ENCODE assay signal across 16 mouse cellular contexts in genomic region chr2:28407796-28408195, GRCm38 (mm10). TPM values are rescaled to one million over a fixed set of nuclear protein-coding genes. Genes with fewer than 3 reads are reported as not detected.
DNase-seq lines count a peak whose midpoint lies in the region.
"Had no signal": no experiment of that assay in that cellular context is flagged by ENCODE, and none has a peak within 500 bp of the region (broad histone marks: within the 10 kb centered on the region; RNA-seq: fewer than 3 reads in every experiment).

No protein-coding gene starts in this region.

- DNase-seq in adrenal gland, adult 2 months, result peak; percentile 26
- no peak for DNase-seq in adrenal gland, postnatal 14 days
- peak; percentile 2 for DNase-seq in cerebellum, adult 9-11 months
- DNase-seq in cerebellum, adult 9-10 months, result no peak
- DNase-seq in ovary, adult 18-20 months (ENCODE audit: low spot score), result peak; percentile 55
- DNase-seq in ovary, postnatal 14 days (ENCODE audit: low spot score), result no peak
- DNase-seq: adrenal gland, postnatal 25 days; B cell, adult 2 months; cerebellum, adult 11-12 months; cerebellum, adult 2 months; cerebellum, postnatal 10 days; cerebellum, postnatal 25 days; forebrain, postnatal 0 days had no signal

RNA-seq across cellular contexts. Expression of gene Ppp1r26, which starts 38.8 kb away (rescaled TPM):
- 1 to 10 TPM; 3.7 to 7.7 TPM for total RNA-seq in adrenal gland, adult 2 months (2021)
- 2.9 and 3.5 TPM in 2 replicates for polyA plus RNA-seq in adrenal gland, adult 2 months (2012; rRNA removed)
- total RNA-seq in adrenal gland, postnatal 14 days (2021), result 5.4 and 5.9 TPM in 2 replicates
- total RNA-seq: CH12.LX had no signal
- polyA plus RNA-seq: CD4-positive, CD25-positive, alpha-beta regulatory T cell, adult 4 months; G1E had no signal

RNA-seq across cellular contexts. Expression of gene 1700007K13Rik, which starts 58.3 kb away (rescaled TPM):
- 1 to 10 TPM in 1 of 2 experiments, under 1 TPM in 1; 0.76 to 1.5 TPM for total RNA-seq in adrenal gland, adult 2 months (2021)
- not detected in 2 replicates for polyA plus RNA-seq in adrenal gland, adult 2 months (2012; rRNA removed)
- 0.93 TPM in 1 of 2 replicates, not detected in the other for total RNA-seq in adrenal gland, postnatal 14 days (2021)
- total RNA-seq: G1E had no signal
- polyA plus RNA-seq: CD4-positive, CD25-positive, alpha-beta regulatory T cell, adult 4 months had no signal

Comparison
In these comparisons a context has a peak if more than half of its experiments do, and no peak if none do; other contexts are left out.
1. DNase-seq: peak in adrenal gland, adult 2 months (single experiment), cerebellum, adult 9-11 months (single experiment) and ovary, adult 18-20 months (single experiment); none in adrenal gland, postnatal 14 days (single experiment), cerebellum, adult 9-10 months (single experiment) and ovary, postnatal 14 days (single experiment).